Mouse (Mus musculus): ENCODE measurements around the gene Gm10447. TPM values are rescaled to one million over a fixed set of nuclear protein-coding genes. Genes with fewer than 3 reads are reported as not detected.

Gm10447 gene
- polyA plus RNA-seq, 1 experiment from 2014 or later, result not detected

- H3K4me2 ChIP-seq (ENCODE audit: low read depth, low read length), result no peak overlapping the region
- ATAC-seq (ENCODE audit: low read depth), result no peak
- no peaks in the 10 kb centered on the region for H3K9me3 ChIP-seq (ENCODE audit: control insufficient read depth, low read length)
- H3K4me1 ChIP-seq (ENCODE audit: control insufficient read depth, insufficient read depth, low read length), result peaks cover 6% of the 10 kb centered on the region
- H3K36me3 ChIP-seq (ENCODE audit: control insufficient read depth, insufficient read depth, low read length), result no peaks in the 10 kb centered on the region
- peaks cover 7% of the 10 kb centered on the region for H3K27me3 ChIP-seq (ENCODE audit: control insufficient read depth, insufficient read depth, low read length)
- H3K4me3 ChIP-seq (ENCODE audit: low read depth, low read length), result no peak overlapping the region
- WGBS, result 96% methylated on average over 9 of the region's 9 CpGs
- no peak overlapping the region for H3K9ac ChIP-seq (replicated peaks; ENCODE audit: low read depth, low read length)
- no peak overlapping the region for H3K27ac ChIP-seq (ENCODE audit: low read depth, low read length)
Observed at GRCm38 (mm10) chr11:53452396-53452795, 4.5 kb downstream of the Gm10447 start.

GRCm38 (mm10) chr11:53451361-53451760, 5.5 kb downstream of the Gm10447 start:
- Histone ChIP-seq H3K4me1 (ENCODE audit: control insufficient read depth, insufficient read depth, low read length) (no peaks in the 10 kb centered on the region), H3K27ac (ENCODE audit: low read depth, low read length) (no peak overlapping the region), H3K9me3 (ENCODE audit: control insufficient read depth, low read length) (no peaks in the 10 kb centered on the region), H3K4me2 (ENCODE audit: low read depth, low read length) (no peak overlapping the region), H3K27me3 (ENCODE audit: control insufficient read depth, insufficient read depth, low read length) (peaks cover 2% of the 10 kb centered on the region; the same call in 1 of the 2 replicates), H3K36me3 (ENCODE audit: control insufficient read depth, insufficient read depth, low read length) (no peaks in the 10 kb centered on the region), H3K9ac (replicated peaks; ENCODE audit: low read depth, low read length) (no peak overlapping the region), H3K4me3 (ENCODE audit: low read depth, low read length) (no peak overlapping the region)
- WGBS, result 82% methylated on average over 2 of the region's 2 CpGs
- ATAC-seq (ENCODE audit: low read depth), result no peak

DNA sequence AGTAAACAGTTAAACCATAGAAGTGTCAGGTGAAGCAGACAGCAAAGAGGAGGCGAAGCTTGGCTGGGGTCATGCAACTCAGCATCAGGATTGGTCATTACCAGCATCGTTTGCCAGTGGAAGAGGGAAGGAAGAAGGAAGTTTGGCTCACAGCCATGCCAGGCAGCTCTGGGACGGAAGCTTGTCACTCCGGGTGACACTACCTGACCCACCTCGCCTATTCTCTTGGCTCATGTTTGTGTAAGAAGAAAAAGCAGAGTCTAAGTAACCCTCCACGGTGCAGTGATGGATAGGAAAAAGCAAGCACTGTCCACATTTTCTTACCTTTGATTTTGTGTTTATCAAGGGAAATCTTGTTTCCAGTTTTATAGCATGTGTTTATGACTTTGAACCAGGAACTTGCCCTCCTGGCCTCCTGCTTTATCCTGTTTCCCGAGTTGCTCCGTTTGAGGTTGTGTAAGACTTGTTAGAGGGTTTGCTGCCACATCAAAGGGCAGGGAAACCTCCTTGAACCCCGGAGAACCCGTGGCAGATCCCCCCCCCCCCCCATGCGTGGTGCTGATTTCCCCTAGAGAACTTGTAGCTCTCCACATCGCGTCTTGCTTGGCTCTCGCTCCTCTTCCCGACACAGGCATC, 6.7 kb downstream of the Gm10447 start:
- WGBS, result 62% methylated on average over 15 of the region's 15 CpGs
- Histone ChIP-seq H3K9ac (replicated peaks; ENCODE audit: low read depth, low read length) (no peak overlapping the region), H3K27ac (ENCODE audit: low read depth, low read length) (no peak overlapping the region), H3K4me1 (ENCODE audit: control insufficient read depth, insufficient read depth, low read length) (no peaks in the 10 kb centered on the region), H3K4me3 (ENCODE audit: low read depth, low read length) (no peak overlapping the region), H3K9me3 (ENCODE audit: control insufficient read depth, low read length) (no peaks in the 10 kb centered on the region), H3K4me2 (ENCODE audit: low read depth, low read length) (no peak overlapping the region), H3K36me3 (ENCODE audit: control insufficient read depth, insufficient read depth, low read length) (no peaks in the 10 kb centered on the region), H3K27me3 (ENCODE audit: control insufficient read depth, insufficient read depth, low read length) (no peaks in the 10 kb centered on the region)
- ATAC-seq (ENCODE audit: low read depth), result no peak

DNA sequence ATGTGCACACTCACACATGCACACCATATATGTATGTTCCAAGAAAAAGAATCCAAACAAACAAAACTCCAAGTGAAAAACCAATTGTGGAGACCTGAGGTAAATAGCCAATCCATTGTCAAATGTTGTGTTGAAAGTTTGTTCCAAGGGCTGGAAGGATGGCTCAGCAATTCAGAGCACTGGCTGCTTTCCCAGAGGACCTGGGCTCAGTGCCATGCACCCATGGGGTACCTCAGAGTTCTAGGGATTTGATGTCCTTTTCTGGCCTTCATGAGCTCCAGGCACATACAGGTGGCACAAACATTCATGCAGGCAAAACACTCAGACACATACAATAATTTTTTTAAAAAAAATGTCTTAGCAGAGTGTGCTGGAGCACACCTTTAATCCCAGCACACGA, 8.4 kb downstream of the Gm10447 start:
- WGBS, result 94% methylated on average over 1 of the region's 1 CpGs
- no peaks in the 10 kb centered on the region for H3K36me3 ChIP-seq (ENCODE audit: control insufficient read depth, insufficient read depth, low read length)
- no peak overlapping the region for H3K27ac ChIP-seq (ENCODE audit: low read depth, low read length)
- no peaks in the 10 kb centered on the region for H3K9me3 ChIP-seq (ENCODE audit: control insufficient read depth, low read length)
- H3K9ac ChIP-seq (replicated peaks; ENCODE audit: low read depth, low read length), result no peak overlapping the region
- ATAC-seq (ENCODE audit: low read depth), result no peak
- H3K4me2 ChIP-seq (ENCODE audit: low read depth, low read length), result no peak overlapping the region
- H3K27me3 ChIP-seq (ENCODE audit: control insufficient read depth, insufficient read depth, low read length), result no peaks in the 10 kb centered on the region
- no peaks in the 10 kb centered on the region for H3K4me1 ChIP-seq (ENCODE audit: control insufficient read depth, insufficient read depth, low read length)
- H3K4me3 ChIP-seq (ENCODE audit: low read depth, low read length), result no peak overlapping the region

GRCm38 (mm10) chr11:53447996-53448395, 8.9 kb downstream of the Gm10447 start:
- no peaks in the 10 kb centered on the region for H3K36me3 ChIP-seq (ENCODE audit: control insufficient read depth, insufficient read depth, low read length)
- H3K4me2 ChIP-seq (ENCODE audit: low read depth, low read length), result no peak overlapping the region
- WGBS, result 90% methylated on average over 8 of the region's 8 CpGs
- no peak overlapping the region for H3K4me3 ChIP-seq (ENCODE audit: low read depth, low read length)
- H3K9ac ChIP-seq (replicated peaks; ENCODE audit: low read depth, low read length), result no peak overlapping the region
- H3K27ac ChIP-seq (ENCODE audit: low read depth, low read length), result no peak overlapping the region
- H3K27me3 ChIP-seq (ENCODE audit: control insufficient read depth, insufficient read depth, low read length), result no peaks in the 10 kb centered on the region
- H3K4me1 ChIP-seq (ENCODE audit: control insufficient read depth, insufficient read depth, low read length), result no peaks in the 10 kb centered on the region
- no peaks in the 10 kb centered on the region for H3K9me3 ChIP-seq (ENCODE audit: control insufficient read depth, low read length)
- no peak for ATAC-seq (ENCODE audit: low read depth)

DNA sequence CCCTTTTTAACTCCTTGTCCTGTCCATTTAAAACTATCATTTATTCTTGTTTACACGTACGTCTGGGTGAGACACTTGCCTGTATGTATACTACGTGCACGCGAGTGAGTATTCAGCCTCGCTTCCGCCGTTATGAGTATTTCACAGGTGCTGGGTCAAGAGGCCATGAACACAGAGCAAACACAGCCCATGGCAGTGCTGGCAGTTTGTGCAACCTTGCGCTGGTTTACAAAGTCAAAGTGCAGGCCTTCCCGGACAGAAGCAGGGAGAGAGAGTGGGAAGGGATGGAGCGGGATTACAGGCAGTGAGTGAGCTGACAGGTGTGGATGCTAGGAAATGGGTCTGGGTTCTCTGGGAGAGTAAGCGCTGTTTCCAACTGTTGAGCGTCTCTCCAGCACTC, 10.7 kb downstream of the Gm10447 start:
- WGBS, result 88% methylated on average over 13 of the region's 13 CpGs
- no peaks in the 10 kb centered on the region for H3K36me3 ChIP-seq (ENCODE audit: control insufficient read depth, insufficient read depth, low read length)
- ATAC-seq (ENCODE audit: low read depth), result no peak
- H3K4me1 ChIP-seq (ENCODE audit: control insufficient read depth, insufficient read depth, low read length), result no peaks in the 10 kb centered on the region
- H3K9ac ChIP-seq (replicated peaks; ENCODE audit: low read depth, low read length), result no peak overlapping the region
- no peak overlapping the region for H3K4me3 ChIP-seq (ENCODE audit: low read depth, low read length)
- no peaks in the 10 kb centered on the region for H3K9me3 ChIP-seq (ENCODE audit: control insufficient read depth, low read length)
- H3K27me3 ChIP-seq (ENCODE audit: control insufficient read depth, insufficient read depth, low read length), result no peaks in the 10 kb centered on the region
- no peak overlapping the region for H3K27ac ChIP-seq (ENCODE audit: low read depth, low read length)
- H3K4me2 ChIP-seq (ENCODE audit: low read depth, low read length), result no peak overlapping the region

DNA sequence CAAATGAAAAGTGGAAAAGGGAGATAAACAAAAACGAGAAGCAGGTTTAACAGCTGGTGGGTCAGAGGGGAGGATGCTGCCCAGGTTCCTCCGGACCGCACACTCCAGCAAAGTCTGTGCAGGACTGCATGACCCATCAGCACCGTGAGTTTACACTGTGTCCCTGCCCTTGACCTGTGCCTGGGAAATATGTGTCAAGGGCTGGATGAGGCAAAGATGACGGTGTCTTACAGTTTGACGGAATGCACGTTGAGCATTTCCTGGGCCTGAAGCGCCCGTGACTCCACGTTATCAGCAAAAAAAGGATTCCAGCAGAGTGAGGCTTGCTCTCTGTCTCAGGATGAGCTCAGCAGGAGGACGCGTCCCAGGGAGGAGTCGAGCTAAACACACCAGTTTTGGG, 11.3 kb downstream of the Gm10447 start:
- Histone ChIP-seq H3K4me1 (ENCODE audit: control insufficient read depth, insufficient read depth, low read length) (no peaks in the 10 kb centered on the region), H3K4me2 (ENCODE audit: low read depth, low read length) (no peak overlapping the region), H3K4me3 (ENCODE audit: low read depth, low read length) (no peak overlapping the region), H3K9me3 (ENCODE audit: control insufficient read depth, low read length) (no peaks in the 10 kb centered on the region), H3K27me3 (ENCODE audit: control insufficient read depth, insufficient read depth, low read length) (no peaks in the 10 kb centered on the region), H3K36me3 (ENCODE audit: control insufficient read depth, insufficient read depth, low read length) (no peaks in the 10 kb centered on the region), H3K9ac (replicated peaks; ENCODE audit: low read depth, low read length) (no peak overlapping the region), H3K27ac (ENCODE audit: low read depth, low read length) (no peak overlapping the region)
- WGBS, result 74% methylated on average over 13 of the region's 13 CpGs
- no peak for ATAC-seq (ENCODE audit: low read depth)

GRCm38 (mm10) chr11:53443861-53444260, 13.0 kb downstream of the Gm10447 start:
- WGBS, result 39% methylated on average over 6 of the region's 6 CpGs
- no peaks in the 10 kb centered on the region for H3K36me3 ChIP-seq (ENCODE audit: control insufficient read depth, insufficient read depth, low read length)
- no peak for ATAC-seq (ENCODE audit: low read depth)
- no peaks in the 10 kb centered on the region for H3K4me1 ChIP-seq (ENCODE audit: control insufficient read depth, insufficient read depth, low read length)
- no peaks in the 10 kb centered on the region for H3K9me3 ChIP-seq (ENCODE audit: control insufficient read depth, low read length)
- H3K27ac ChIP-seq (ENCODE audit: low read depth, low read length), result no peak overlapping the region
- H3K27me3 ChIP-seq (ENCODE audit: control insufficient read depth, insufficient read depth, low read length), result no peaks in the 10 kb centered on the region
- H3K4me3 ChIP-seq (ENCODE audit: low read depth, low read length), result no peak overlapping the region
- no peak overlapping the region for H3K4me2 ChIP-seq (ENCODE audit: low read depth, low read length)
- no peak overlapping the region for H3K9ac ChIP-seq (replicated peaks; ENCODE audit: low read depth, low read length)

GRCm38 (mm10) chr11:53441921-53442320, 15.0 kb downstream of the Gm10447 start:
- 69% methylated on average over 12 of the region's 12 CpGs for WGBS
- Histone ChIP-seq H3K4me2 (ENCODE audit: low read depth, low read length) (no peak overlapping the region), H3K4me3 (ENCODE audit: low read depth, low read length) (no peak overlapping the region), H3K4me1 (ENCODE audit: control insufficient read depth, insufficient read depth, low read length) (no peaks in the 10 kb centered on the region), H3K9ac (replicated peaks; ENCODE audit: low read depth, low read length) (no peak overlapping the region), H3K27ac (ENCODE audit: low read depth, low read length) (no peak overlapping the region), H3K27me3 (ENCODE audit: control insufficient read depth, insufficient read depth, low read length) (no peaks in the 10 kb centered on the region), H3K36me3 (ENCODE audit: control insufficient read depth, insufficient read depth, low read length) (no peaks in the 10 kb centered on the region), H3K9me3 (ENCODE audit: control insufficient read depth, low read length) (no peaks in the 10 kb centered on the region)
- ATAC-seq (ENCODE audit: low read depth), result no peak
